Mouse (Mus musculus) lung, postnatal 0 days (tissue): ENCODE measurements around the gene Tspan5. TPM values are rescaled to one million over a fixed set of nuclear protein-coding genes. Genes with fewer than 3 reads are reported as not detected.

ENCODE experiments used
- ATAC-seq: fragments of 200-750 bp; cut with Nextera tagmentation; 2 replicates; pipeline ENCODE4 v1.8.0; 2017; ENCODE audit warnings: moderate library complexity
- DNase-seq: peaks from one replicate; pipeline ENCODE4 v3.0.0-alpha.2; 2016; ENCODE audit warnings: low spot score
- H3K27ac ChIP-seq: fragments of 300-500 bp; sonication (generic); 2 replicates; pipeline ENCODE4 v1.5.1; 2014; ENCODE audit warnings: antibody characterized with exemption, mild to moderate bottlenecking, low read length, mixed read lengths
- H3K27me3 ChIP-seq: fragments of 300-500 bp; sonication (generic); replicated peaks from 2 replicates; pipeline ENCODE4 v1.6.1; 2014; ENCODE audit warnings: low read length, mixed read lengths; ENCODE audit not compliant: insufficient read depth
- H3K36me3 ChIP-seq: fragments of 300-500 bp; sonication (generic); 2 replicates; pipeline ENCODE4 v1.6.1; 2014; ENCODE audit warnings: low read length, mixed read lengths; ENCODE audit not compliant: insufficient read depth
- H3K4me1 ChIP-seq: fragments of 300-500 bp; sonication (generic); 2 replicates; pipeline ENCODE4 v1.6.1; 2014; ENCODE audit warnings: antibody characterized with exemption, low read depth, low read length, mixed read lengths; ENCODE audit not compliant: insufficient read depth
- H3K4me2 ChIP-seq: fragments of 300-500 bp; sonication (generic); replicated peaks from 2 replicates; pipeline ENCODE4 v1.6.1; 2014; ENCODE audit warnings: low read depth, mild to moderate bottlenecking, low read length, moderate library complexity, mixed read lengths
- H3K4me3 ChIP-seq: fragments of 300-500 bp; sonication (generic); 2 replicates; pipeline ENCODE4 v1.5.1; 2014; ENCODE audit warnings: low read depth, low read length
- H3K9ac ChIP-seq: fragments of 300-500 bp; sonication (generic); replicated peaks from 2 replicates; pipeline ENCODE4 v1.6.1; 2014; ENCODE audit warnings: low read depth, mild to moderate bottlenecking
- H3K9me3 ChIP-seq: fragments of 300-500 bp; sonication (generic); 2 replicates; pipeline ENCODE4 v1.6.1; 2016; ENCODE audit warnings: low read length, mixed read lengths
- CTCF ChIP-seq: IDR thresholded peaks from 2 replicates; pipeline ENCODE4 v1.5.1; 2016; ENCODE audit warnings: antibody characterized with exemption, mild to moderate bottlenecking
- EP300 ChIP-seq: IDR thresholded peaks from 2 replicates; pipeline ENCODE4 v1.6.1; 2016; ENCODE audit warnings: antibody characterized with exemption, mild to moderate bottlenecking, control low read depth
- WGBS: fragments of 180-500 bp; shearing (Covaris S2); extraction: QIAGEN DNeasy Blood & Tissue Kit; methylation state at CpG from one replicate; pipeline ENCODE4 v1.1.7; 2014; 5-methylcytosine and 5-hydroxymethylcytosine counted together
- polyA plus RNA-seq: library from polyadenylated mRNA; unstranded; fragments of >200 nt; fragmentation: Nextera tagmentation; extraction: Ambion mirVana; gene quantifications from 2 replicates; pipeline ENCODE4 v1.2.1, GENCODE M21; 2015

The Tspan5 gene
- polyA plus RNA-seq, 1 experiment from 2014 or later, result 33.0 TPM

- Histone ChIP-seq H3K9ac (no peak overlapping the region), H3K9me3 (no peaks in the 10 kb centered on the region), H3K27ac (no peak overlapping the region), H3K4me2 (no peak overlapping the region), H3K27me3 (no peaks in the 10 kb centered on the region), H3K4me1 (peaks cover 11% of the 10 kb centered on the region; the same call in 1 of the 2 replicates), H3K4me3 (no peak overlapping the region), H3K36me3 (no peaks in the 10 kb centered on the region)
- ATAC-seq (no peak), DNase-seq (no peak)
- TF ChIP-seq EP300, result no peak
- TF ChIP-seq CTCF, result no peak
- WGBS, result 86% methylated on average over 8 of the region's 8 CpGs
Observed at GRCm38 (mm10) chr3:138746556-138746955, 4.6 kb downstream of the Tspan5 start.

GRCm38 (mm10) chr3:138747035-138747434, 5.0 kb downstream of the Tspan5 start:
- ATAC-seq (no peak), DNase-seq (no peak)
- H3K9me3 ChIP-seq, result no peaks in the 10 kb centered on the region
- H3K36me3 ChIP-seq, result no peaks in the 10 kb centered on the region
- no peak overlapping the region for H3K27ac ChIP-seq
- H3K9ac ChIP-seq, result no peak overlapping the region
- no peak overlapping the region for H3K4me3 ChIP-seq
- H3K4me2 ChIP-seq, result no peak overlapping the region
- no peak for TF ChIP-seq CTCF
- no peak for TF ChIP-seq EP300
- peaks cover 11% of the 10 kb centered on the region; the same call in 1 of the 2 replicates for H3K4me1 ChIP-seq
- no peaks in the 10 kb centered on the region for H3K27me3 ChIP-seq
- 81% methylated on average over 5 of the region's 5 CpGs for WGBS

- no peak overlapping the region for H3K4me3 ChIP-seq
- no peak for ATAC-seq
- H3K4me2 ChIP-seq, result no peak overlapping the region
- no peak overlapping the region for H3K9ac ChIP-seq
- H3K9me3 ChIP-seq, result no peaks in the 10 kb centered on the region
- no peak for DNase-seq
- WGBS, result 91% methylated on average over 5 of the region's 5 CpGs
- no peak overlapping the region for H3K27ac ChIP-seq
- H3K27me3 ChIP-seq, result no peaks in the 10 kb centered on the region
- H3K36me3 ChIP-seq, result no peaks in the 10 kb centered on the region
- TF ChIP-seq EP300 (no peak), CTCF (no peak)
- H3K4me1 ChIP-seq, result peaks cover 11% of the 10 kb centered on the region; the same call in 1 of the 2 replicates
Observed at GRCm38 (mm10) chr3:138747985-138748384, 6.0 kb downstream of the Tspan5 start.

GRCm38 (mm10) chr3:138749645-138750044, 7.7 kb downstream of the Tspan5 start:
- TF ChIP-seq CTCF, result no peak
- no peak for TF ChIP-seq EP300
- no peak overlapping the region for H3K4me2 ChIP-seq
- no peak for ATAC-seq

GRCm38 (mm10) chr3:138751328-138751727, 9.3 kb downstream of the Tspan5 start:
- DNase-seq (no peak), ATAC-seq (no peak)
- Histone ChIP-seq H3K36me3 (no peaks in the 10 kb centered on the region), H3K9ac (no peak overlapping the region), H3K4me2 (no peak overlapping the region), H3K27me3 (no peaks in the 10 kb centered on the region), H3K4me3 (no peak overlapping the region), H3K27ac (no peak overlapping the region), H3K4me1 (0 out of 2 replicates have a peak, but pooled peaks cover 2% of the 10 kb centered on the region), H3K9me3 (no peaks in the 10 kb centered on the region)
- WGBS, result 55% methylated on average over 5 of the region's 5 CpGs
- no peak for TF ChIP-seq EP300
- TF ChIP-seq CTCF, result no peak

More at GRCm38 (mm10) chr3:138749645-138750044, 7.7 kb downstream of the Tspan5 start:
- H3K4me1 ChIP-seq, result 0 out of 2 replicates have a peak, but pooled peaks cover 2% of the 10 kb centered on the region
- no peak overlapping the region for H3K4me3 ChIP-seq
- DNase-seq, result no peak
- no peaks in the 10 kb centered on the region for H3K27me3 ChIP-seq
- no peaks in the 10 kb centered on the region for H3K9me3 ChIP-seq
- WGBS, result 70% methylated on average over 9 of the region's 9 CpGs
- no peak overlapping the region for H3K27ac ChIP-seq
- no peaks in the 10 kb centered on the region for H3K36me3 ChIP-seq
- H3K9ac ChIP-seq, result no peak overlapping the region

GRCm38 (mm10) chr3:138752056-138752455, 10.1 kb downstream of the Tspan5 start:
- H3K27me3 ChIP-seq, result no peaks in the 10 kb centered on the region
- no peak for DNase-seq
- H3K9ac ChIP-seq, result no peak overlapping the region
- no peak overlapping the region for H3K27ac ChIP-seq
- H3K4me3 ChIP-seq, result no peak overlapping the region
- no peak for TF ChIP-seq CTCF
- no peak for TF ChIP-seq EP300
- ATAC-seq, result no peak
- 0 out of 2 replicates have a peak, but pooled peaks cover 2% of the 10 kb centered on the region for H3K4me1 ChIP-seq
- no peaks in the 10 kb centered on the region for H3K9me3 ChIP-seq
- H3K36me3 ChIP-seq, result no peaks in the 10 kb centered on the region
- no peak overlapping the region for H3K4me2 ChIP-seq
- WGBS, result 66% methylated on average over 5 of the region's 5 CpGs

GRCm38 (mm10) chr3:138752769-138753168, 10.8 kb downstream of the Tspan5 start:
- TF ChIP-seq EP300 (no peak), CTCF (no peak)
- no peak overlapping the region for H3K27ac ChIP-seq
- no peak overlapping the region for H3K4me2 ChIP-seq
- H3K27me3 ChIP-seq, result no peaks in the 10 kb centered on the region
- no peak; the same call in 1 of the 2 replicates for ATAC-seq
- WGBS, result 52% methylated on average over 3 of the region's 3 CpGs
- H3K36me3 ChIP-seq, result no peaks in the 10 kb centered on the region
- DNase-seq, result no peak
- H3K4me3 ChIP-seq, result no peak overlapping the region
- H3K9ac ChIP-seq, result no peak overlapping the region
- no peaks in the 10 kb centered on the region for H3K9me3 ChIP-seq
- H3K4me1 ChIP-seq, result 0 out of 2 replicates have a peak, but pooled peaks cover 2% of the 10 kb centered on the region
